Mouse (Mus musculus) ES-E14 (cell line): Measurements from ENCODE around the gene Ankrd52.

Experiments used
- CHD2 ChIP-seq: IDR thresholded peaks from 2 replicates; pipeline ENCODE4 v1.6.1; 2014; ENCODE audit warnings: mild to moderate bottlenecking, low read depth, low read length, inconsistent platforms
- HCFC1 ChIP-seq: IDR thresholded peaks from 2 replicates; pipeline ENCODE4 v1.6.1; 2012; ENCODE audit warnings: low read length, inconsistent platforms, borderline replicate concordance; ENCODE audit not compliant: insufficient read depth
- MAFK ChIP-seq: IDR thresholded peaks from 2 replicates; pipeline ENCODE4 v1.6.1; 2014; ENCODE audit warnings: mild to moderate bottlenecking, low read depth, low read length, inconsistent platforms; ENCODE audit not compliant: insufficient read depth
- ZC3H11A ChIP-seq: IDR thresholded peaks from 2 replicates; pipeline ENCODE4 v1.6.1; 2012; ENCODE audit warnings: low read depth, mild to moderate bottlenecking, inconsistent platforms, low read length, borderline replicate concordance

DNA sequence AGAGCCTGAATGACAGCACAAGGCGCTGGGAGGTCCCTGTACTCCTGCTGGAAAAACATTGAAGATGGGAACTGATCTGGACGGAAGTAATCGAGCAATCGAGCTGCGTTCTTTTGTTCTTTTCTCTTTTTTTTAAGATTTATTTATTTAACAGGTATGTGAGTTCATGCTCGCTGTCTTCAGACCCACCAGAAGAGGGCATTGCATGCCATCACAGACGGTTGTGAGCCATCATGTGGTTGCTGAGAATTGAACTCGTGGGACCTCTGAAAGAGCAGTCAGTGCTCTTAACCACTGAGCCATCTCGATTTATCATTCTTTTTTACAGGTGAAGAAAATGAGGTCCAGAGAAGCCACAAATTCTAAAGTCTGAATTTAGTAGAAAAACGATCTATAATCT lies 49.3 kb upstream of the Ankrd52 start:
- TF ChIP-seq CHD2 (no peak), MAFK (no peak), ZC3H11A (no peak), HCFC1 (no peak)
